Mouse (Mus musculus): ENCODE results near the gene Elp1. TPM values are rescaled to one million over a fixed set of nuclear protein-coding genes. Genes with fewer than 3 reads are reported as not detected.

The Elp1 gene
- polyA plus RNA-seq, 1 experiment from 2014 or later, result 56.2 TPM

DNA sequence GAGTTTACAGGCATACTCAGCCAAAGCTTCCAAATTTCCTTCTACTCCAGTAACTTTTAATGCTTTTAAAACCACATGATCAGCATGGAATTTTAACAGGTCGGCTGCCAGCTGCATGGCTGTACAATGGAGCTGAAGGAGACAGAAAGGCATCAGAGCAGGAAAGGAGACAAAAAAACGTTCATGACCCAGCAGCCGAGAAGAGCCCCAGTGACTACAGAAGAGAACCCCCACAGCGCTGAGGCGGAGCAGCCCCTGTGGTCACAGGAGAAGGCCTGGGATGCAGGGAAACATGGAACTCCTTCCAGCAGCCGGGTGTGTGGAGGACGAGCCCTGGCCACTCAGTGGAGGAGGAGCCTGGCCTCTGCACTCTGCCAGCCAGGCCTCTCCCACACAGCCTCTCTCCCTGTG is 27.4 kb upstream of the Elp1 start:
- peaks cover 11% of the 10 kb centered on the region; the same call in 1 of the 2 replicates for H3K4me1 ChIP-seq
- no peaks in the 10 kb centered on the region for H3K27me3 ChIP-seq (ENCODE audit: insufficient read depth, poor library complexity, severe bottlenecking)
- DNase-seq (ENCODE audit: low spot score), result no peak
- H3K27ac ChIP-seq, result no peak overlapping the region
- WGBS, result 74% methylated on average over 7 of the region's 7 CpGs
- no peaks in the 10 kb centered on the region for H3K9me3 ChIP-seq
- H3K36me3 ChIP-seq, result peaks cover 32% of the 10 kb centered on the region
- no peak overlapping the region for H3K4me3 ChIP-seq

DNA sequence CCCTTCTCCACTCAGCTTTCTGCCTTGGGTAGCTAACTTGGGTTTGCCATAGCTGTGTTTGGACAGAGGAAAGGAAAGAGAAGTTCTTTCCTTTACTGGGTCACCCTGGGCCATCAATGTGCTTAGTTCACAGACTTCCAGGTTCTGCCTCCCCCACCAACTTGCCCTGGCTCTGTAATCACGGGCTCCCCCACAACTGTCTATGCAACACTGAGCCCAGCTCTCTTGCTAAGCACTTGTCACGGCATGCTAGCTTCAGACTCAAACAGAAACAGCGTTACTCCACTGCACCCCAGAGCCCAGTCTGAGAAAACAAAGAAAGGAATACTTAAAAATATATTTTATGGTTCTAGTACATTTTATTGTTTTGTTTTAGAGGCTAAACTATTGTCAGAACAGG is 26.8 kb upstream of the Elp1 start:
- Histone ChIP-seq H3K36me3 (peaks cover 27% of the 10 kb centered on the region), H3K4me3 (no peak overlapping the region), H3K27ac (no peak overlapping the region), H3K9me3 (no peaks in the 10 kb centered on the region), H3K4me1 (peaks cover 11% of the 10 kb centered on the region; the same call in 1 of the 2 replicates), H3K27me3 (ENCODE audit: insufficient read depth, poor library complexity, severe bottlenecking) (no peaks in the 10 kb centered on the region)
- no peak for DNase-seq (ENCODE audit: low spot score)
- 84% methylated on average over 3 of the region's 3 CpGs for WGBS

DNA sequence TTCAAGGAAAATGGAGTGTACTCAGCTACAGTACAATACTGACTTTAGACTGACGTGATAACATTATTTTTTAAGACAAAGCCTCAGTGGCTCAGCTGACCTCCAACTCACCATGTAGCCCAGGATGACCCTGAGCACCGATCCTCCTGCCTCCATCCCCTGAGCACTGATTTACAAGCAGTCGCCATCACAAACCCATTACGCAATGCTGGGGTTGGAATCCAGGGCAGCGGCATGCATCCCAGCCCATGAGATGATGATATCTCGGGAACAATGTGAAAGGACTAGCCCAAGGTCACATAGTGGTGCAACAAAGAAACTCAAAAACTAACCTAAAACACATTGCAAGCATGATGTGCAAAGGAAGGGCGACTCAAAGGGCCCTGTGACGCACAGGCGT is 22.1 kb upstream of the Elp1 start:
- H3K4me1 ChIP-seq, result no peaks in the 10 kb centered on the region
- no peaks in the 10 kb centered on the region for H3K27me3 ChIP-seq (ENCODE audit: insufficient read depth, poor library complexity, severe bottlenecking)
- H3K4me3 ChIP-seq, result no peak overlapping the region
- no peak for DNase-seq (ENCODE audit: low spot score)
- H3K9me3 ChIP-seq, result no peaks in the 10 kb centered on the region
- WGBS, result 85% methylated on average over 9 of the region's 9 CpGs
- H3K27ac ChIP-seq, result no peak overlapping the region
- peaks cover 14% of the 10 kb centered on the region; the same call in 1 of the 2 replicates for H3K36me3 ChIP-seq

DNA sequence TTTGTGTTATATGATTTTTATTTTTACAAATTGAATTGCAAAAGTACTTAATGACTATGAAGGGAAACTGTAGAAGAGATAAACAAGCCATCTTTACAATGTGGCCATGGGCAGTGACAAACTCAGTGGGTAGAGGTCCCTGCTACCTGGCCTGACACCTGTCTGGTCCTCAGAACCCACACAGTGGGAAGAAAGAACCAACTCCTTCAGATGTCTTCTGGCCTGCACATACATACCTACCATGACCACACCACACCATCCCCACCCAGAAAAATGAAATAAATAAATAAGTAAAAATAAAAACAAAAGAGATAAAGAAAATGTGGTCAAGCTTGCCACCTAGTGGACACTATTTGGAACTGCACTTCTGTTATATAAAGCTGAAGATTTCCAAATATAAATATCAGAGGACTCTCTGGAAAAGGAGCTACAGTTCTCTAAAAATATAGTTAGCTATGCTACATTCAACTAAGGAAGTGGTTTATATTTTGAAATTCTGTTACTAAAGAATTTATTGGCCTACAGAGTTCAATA is 18.0 kb upstream of the Elp1 start:
- no peak for DNase-seq (ENCODE audit: low spot score)
- Histone ChIP-seq H3K4me3 (no peak overlapping the region), H3K9me3 (no peaks in the 10 kb centered on the region), H3K27me3 (ENCODE audit: insufficient read depth, poor library complexity, severe bottlenecking) (no peaks in the 10 kb centered on the region), H3K36me3 (0 out of 2 replicates have a peak, but pooled peaks cover 2% of the 10 kb centered on the region), H3K27ac (no peak overlapping the region), H3K4me1 (0 out of 2 replicates have a peak, but pooled peaks cover 4% of the 10 kb centered on the region)

DNA sequence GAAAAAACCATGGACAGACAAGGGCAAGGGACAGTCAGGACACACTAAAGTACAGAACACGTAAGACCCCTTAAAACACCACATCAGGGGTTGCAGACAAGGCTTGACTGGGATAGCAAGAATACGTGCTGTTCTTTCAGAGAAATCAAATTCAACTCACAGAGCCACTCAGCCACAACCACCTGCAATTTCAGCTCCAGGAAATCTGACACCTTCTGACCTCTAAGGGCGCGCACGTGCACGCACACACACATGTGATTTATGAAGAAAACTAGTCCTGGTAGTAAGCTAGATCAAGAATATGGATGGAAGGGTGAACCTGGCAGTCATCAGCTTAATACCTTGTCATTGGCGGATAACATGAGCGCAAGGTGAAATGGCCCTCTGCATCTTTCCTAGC is 13.0 kb upstream of the Elp1 start:
- peaks cover 14% of the 10 kb centered on the region; the same call in 1 of the 2 replicates for H3K4me1 ChIP-seq
- DNase-seq (ENCODE audit: low spot score), result no peak
- H3K4me3 ChIP-seq, result no peak overlapping the region
- no peak overlapping the region for H3K27ac ChIP-seq
- H3K36me3 ChIP-seq, result 0 out of 2 replicates have a peak, but pooled peaks cover 2% of the 10 kb centered on the region
- WGBS, result 86% methylated on average over 8 of the region's 8 CpGs
- no peaks in the 10 kb centered on the region for H3K9me3 ChIP-seq
- no peaks in the 10 kb centered on the region for H3K27me3 ChIP-seq (ENCODE audit: insufficient read depth, poor library complexity, severe bottlenecking)

DNA sequence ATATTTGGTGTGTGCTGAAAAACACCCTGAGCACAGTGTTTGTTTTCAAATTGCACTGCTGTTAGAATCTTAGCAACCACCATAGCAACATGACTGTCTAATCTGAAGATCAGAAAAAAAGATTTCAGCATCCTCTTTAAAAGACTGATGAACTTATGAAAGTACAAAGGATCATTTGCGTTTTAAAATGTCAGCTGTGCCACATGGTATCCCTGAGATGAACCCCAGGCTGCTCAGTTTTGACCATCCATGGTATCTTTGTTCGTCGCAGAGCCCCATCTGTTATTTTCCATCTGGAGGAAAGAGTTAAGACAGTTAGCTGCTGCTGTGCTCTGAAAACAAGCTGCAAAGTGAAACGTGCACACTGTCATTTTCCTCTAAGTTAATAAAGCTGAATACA is 10.0 kb upstream of the Elp1 start:
- Histone ChIP-seq H3K4me1 (peaks cover 14% of the 10 kb centered on the region; the same call in 1 of the 2 replicates), H3K27ac (no peak overlapping the region), H3K9me3 (no peaks in the 10 kb centered on the region), H3K4me3 (no peak overlapping the region), H3K27me3 (ENCODE audit: insufficient read depth, poor library complexity, severe bottlenecking) (no peaks in the 10 kb centered on the region), H3K36me3 (peaks cover 13% of the 10 kb centered on the region; the same call in 1 of the 2 replicates)
- WGBS, result 85% methylated on average over 4 of the region's 4 CpGs
- DNase-seq (ENCODE audit: low spot score), result no peak

DNA sequence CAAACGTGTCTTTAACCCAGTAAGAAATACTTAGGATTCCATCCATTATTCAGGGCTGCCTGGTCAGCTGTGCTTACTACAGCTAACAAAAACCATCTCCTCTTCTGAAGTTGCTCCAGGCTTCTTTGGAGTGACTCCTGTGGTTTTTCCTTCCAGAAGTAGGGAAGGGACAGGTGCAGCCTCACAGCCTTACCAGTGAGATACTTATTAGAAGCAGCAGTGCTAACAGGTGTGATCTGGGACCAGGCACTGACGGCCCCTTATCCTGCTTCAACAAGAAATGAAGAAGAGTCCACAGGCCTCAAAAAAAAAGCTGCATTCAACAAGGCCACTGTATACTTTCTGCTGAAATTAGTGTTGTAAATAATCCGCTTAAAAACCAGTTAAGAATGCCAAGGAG is 9.5 kb upstream of the Elp1 start:
- no peak for DNase-seq (ENCODE audit: low spot score)
- H3K4me3 ChIP-seq, result no peak overlapping the region
- H3K27ac ChIP-seq, result no peak overlapping the region
- H3K36me3 ChIP-seq, result peaks cover 16% of the 10 kb centered on the region
- peaks cover 14% of the 10 kb centered on the region; the same call in 1 of the 2 replicates for H3K4me1 ChIP-seq
- WGBS, result 62% methylated on average over 3 of the region's 3 CpGs
- H3K9me3 ChIP-seq, result no peaks in the 10 kb centered on the region
- H3K27me3 ChIP-seq (ENCODE audit: insufficient read depth, poor library complexity, severe bottlenecking), result no peaks in the 10 kb centered on the region

DNA sequence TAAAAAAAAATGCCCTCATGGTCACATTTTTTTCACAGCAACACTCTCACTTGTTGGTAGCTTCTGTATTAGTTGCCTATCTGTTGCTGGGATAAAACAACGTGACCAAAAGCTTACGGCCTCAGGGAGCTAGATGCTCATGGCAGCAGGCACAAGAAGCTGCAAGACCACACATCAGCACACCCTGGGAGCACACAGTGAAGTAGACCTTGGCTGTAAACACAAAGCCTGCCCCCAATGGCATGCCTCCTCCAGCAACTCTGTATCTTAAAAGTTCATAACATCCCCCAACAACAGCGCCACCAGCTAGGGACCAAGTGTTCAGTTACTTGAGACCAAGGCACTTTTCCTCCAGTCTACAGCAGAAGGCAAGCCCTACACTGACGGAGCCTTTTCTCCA is 6.9 kb upstream of the Elp1 start:
- H3K27ac ChIP-seq, result no peak overlapping the region
- peaks cover 40% of the 10 kb centered on the region for H3K36me3 ChIP-seq
- H3K4me3 ChIP-seq, result no peak overlapping the region
- no peak for DNase-seq (ENCODE audit: low spot score)
- H3K4me1 ChIP-seq, result peaks cover 10% of the 10 kb centered on the region; the same call in 1 of the 2 replicates
- H3K27me3 ChIP-seq (ENCODE audit: insufficient read depth, poor library complexity, severe bottlenecking), result no peaks in the 10 kb centered on the region
- H3K9me3 ChIP-seq, result no peaks in the 10 kb centered on the region
- WGBS, result 71% methylated on average over 4 of the region's 4 CpGs

DNA sequence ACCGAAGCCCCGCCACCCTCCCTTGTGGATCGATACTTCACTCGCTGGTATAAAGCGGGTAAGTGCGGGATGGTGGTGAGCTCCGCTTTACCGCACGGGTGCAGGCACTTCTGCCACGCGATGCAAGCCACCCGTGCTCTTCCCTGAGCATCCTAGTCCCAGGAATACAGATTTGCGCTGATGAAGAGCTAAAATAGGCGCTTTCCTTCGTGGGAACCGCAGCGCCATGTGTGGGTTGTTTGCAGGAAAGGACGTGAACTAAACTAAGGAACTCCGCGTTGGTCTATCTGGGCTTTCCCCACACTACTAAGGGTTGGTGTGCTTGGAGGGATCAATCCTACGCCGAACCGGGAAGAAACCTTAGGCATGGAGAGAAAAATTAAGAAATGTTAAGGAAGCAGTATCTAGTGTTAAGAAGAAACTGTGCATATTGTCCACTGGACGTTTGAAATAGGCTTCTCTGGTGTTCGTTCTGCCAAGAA is 579 bp upstream of the Elp1 start:
- DNase-seq (ENCODE audit: low spot score), result no peak
- H3K36me3 ChIP-seq, result peaks cover 59% of the 10 kb centered on the region
- peaks cover 14% of the 10 kb centered on the region for H3K4me1 ChIP-seq
- H3K9me3 ChIP-seq, result no peaks in the 10 kb centered on the region
- no peaks in the 10 kb centered on the region for H3K27me3 ChIP-seq (ENCODE audit: insufficient read depth, poor library complexity, severe bottlenecking)
- H3K27ac ChIP-seq, result peak overlapping the region; percentile 96
- 2% methylated on average over 25 of the region's 25 CpGs for WGBS
- H3K4me3 ChIP-seq, result peak overlapping the region; percentile 99

DNA sequence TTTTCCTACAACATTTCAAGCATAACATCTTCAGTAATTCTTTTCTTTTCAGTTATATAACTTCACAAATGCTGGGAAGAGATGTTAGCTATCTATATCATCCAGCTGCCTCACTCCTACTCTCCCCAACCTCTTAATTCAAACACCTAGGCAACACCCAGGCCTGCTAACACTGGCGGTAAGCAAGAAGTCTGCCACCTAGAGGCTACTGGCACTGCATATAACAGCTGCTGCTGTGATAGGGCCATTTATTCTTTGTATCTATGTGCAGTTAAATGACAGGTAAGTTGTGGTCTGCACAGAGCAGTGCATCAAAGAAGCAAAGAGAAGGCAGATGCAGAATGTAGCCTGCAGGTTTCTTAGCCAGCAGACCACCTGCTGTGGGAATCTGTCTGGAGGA is 10.8 kb downstream of the Elp1 start:
- Histone ChIP-seq H3K27ac (no peak overlapping the region), H3K36me3 (peaks cover 93% of the 10 kb centered on the region), H3K9me3 (no peaks in the 10 kb centered on the region), H3K4me1 (no peaks in the 10 kb centered on the region), H3K27me3 (ENCODE audit: insufficient read depth, poor library complexity, severe bottlenecking) (no peaks in the 10 kb centered on the region), H3K4me3 (no peak overlapping the region)
- no peak for DNase-seq (ENCODE audit: low spot score)
- 51% methylated on average over 1 of the region's 1 CpGs for WGBS

DNA sequence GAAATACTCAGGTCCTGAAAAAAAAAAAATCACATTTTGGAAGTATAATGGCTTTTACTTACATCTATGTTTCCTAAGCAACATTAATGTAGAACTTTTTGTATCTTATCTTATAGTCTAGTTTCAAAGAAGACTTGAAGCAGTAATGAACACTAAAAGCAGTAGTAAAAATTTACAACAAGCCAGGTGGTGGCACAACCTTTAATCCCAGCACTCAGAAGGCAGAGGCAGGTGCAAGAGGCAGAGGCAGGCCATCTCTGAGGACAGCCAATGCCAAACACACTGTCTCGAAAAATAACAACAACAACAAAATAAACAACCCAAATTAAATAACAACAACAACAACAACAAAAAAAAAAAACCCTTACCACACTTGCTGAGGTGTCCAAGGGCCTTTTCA is 31.1 kb downstream of the Elp1 start:
- no peaks in the 10 kb centered on the region for H3K27me3 ChIP-seq (ENCODE audit: insufficient read depth, poor library complexity, severe bottlenecking)
- peaks cover 97% of the 10 kb centered on the region for H3K36me3 ChIP-seq
- no peak overlapping the region for H3K27ac ChIP-seq
- DNase-seq (ENCODE audit: low spot score), result no peak
- peaks cover 4% of the 10 kb centered on the region; the same call in 1 of the 2 replicates for H3K4me1 ChIP-seq
- no peaks in the 10 kb centered on the region for H3K9me3 ChIP-seq
- H3K4me3 ChIP-seq, result no peak overlapping the region
- WGBS, result 77% methylated on average over 1 of the region's 1 CpGs

DNA sequence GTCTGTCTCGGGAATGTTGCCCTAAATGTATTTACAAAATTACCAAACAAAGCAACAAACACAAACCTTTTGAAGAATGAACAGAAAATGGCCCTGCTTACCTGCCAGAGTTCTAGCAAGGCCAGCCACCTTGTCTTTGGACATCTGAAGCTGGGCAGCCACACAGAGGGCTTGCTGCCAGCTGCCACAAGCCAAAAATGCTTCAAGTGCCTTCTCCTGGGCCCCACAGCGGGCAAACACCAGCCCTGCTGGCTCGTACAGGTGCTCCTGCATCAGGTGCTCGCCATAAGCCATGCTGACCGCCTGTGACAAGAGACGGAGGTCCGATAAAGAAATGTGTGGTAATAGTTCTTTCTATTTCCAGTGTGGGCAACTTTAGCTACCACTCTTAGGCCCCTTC is 33.2 kb downstream of the Elp1 start:
- Histone ChIP-seq H3K4me3 (no peak overlapping the region), H3K4me1 (peaks cover 4% of the 10 kb centered on the region; the same call in 1 of the 2 replicates), H3K9me3 (no peaks in the 10 kb centered on the region), H3K27me3 (ENCODE audit: insufficient read depth, poor library complexity, severe bottlenecking) (no peaks in the 10 kb centered on the region), H3K27ac (no peak overlapping the region), H3K36me3 (peaks cover 96% of the 10 kb centered on the region)
- DNase-seq (ENCODE audit: low spot score), result no peak
- 86% methylated on average over 7 of the region's 7 CpGs for WGBS

DNA sequence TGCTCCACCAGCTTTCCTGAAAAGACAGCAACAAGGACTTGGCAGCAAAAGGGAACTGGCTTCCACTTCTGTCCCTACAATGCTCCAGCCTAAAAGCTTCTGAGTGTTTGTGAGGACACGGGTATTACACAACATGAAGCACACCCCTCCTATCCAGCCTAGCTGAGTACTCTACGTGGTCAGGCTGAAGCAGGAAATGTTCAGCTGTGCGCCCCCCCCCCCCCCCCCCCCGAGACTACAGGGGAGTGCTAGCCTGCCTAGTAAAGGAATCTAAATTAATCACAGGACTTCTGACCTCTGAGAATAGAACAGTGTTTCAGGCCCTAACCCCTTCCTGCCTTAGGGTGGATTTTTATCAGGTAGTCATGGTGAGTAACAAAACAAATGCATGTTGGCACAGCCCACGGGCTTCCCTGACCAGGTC is 34.3 kb downstream of the Elp1 start:
- Histone ChIP-seq H3K4me1 (peaks cover 4% of the 10 kb centered on the region; the same call in 1 of the 2 replicates), H3K27me3 (ENCODE audit: insufficient read depth, poor library complexity, severe bottlenecking) (no peaks in the 10 kb centered on the region), H3K4me3 (no peak overlapping the region), H3K27ac (peak overlapping the region; percentile 23; the same call in 1 of the 2 replicates), H3K36me3 (peaks cover 90% of the 10 kb centered on the region), H3K9me3 (no peaks in the 10 kb centered on the region)
- 49% methylated on average over 5 of the region's 5 CpGs for WGBS
- no peak for DNase-seq (ENCODE audit: low spot score)

DNA sequence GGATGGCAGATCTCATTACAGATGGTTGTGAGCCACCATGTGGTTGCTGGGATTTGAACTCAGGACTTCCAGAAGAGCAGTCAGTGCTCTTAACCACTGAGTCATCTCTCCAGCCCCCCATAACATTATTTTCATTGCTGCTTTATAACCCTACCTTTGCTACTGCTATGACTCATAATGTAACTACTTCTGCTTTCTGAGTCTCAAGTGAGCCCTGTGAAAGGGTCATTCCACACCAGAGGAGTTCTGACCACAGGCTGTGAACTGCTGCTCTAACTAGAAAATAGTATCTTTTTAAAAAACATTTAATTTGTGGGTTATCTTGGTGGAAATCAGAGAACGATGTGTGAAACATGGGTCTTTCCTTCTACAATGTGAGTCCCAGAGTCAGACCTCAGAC is 44.4 kb downstream of the Elp1 start:
- peaks cover 95% of the 10 kb centered on the region for H3K36me3 ChIP-seq
- 78% methylated on average over 1 of the region's 1 CpGs for WGBS

More for the DNA sequence above, 44.4 kb downstream of the Elp1 start:
- Histone ChIP-seq H3K27me3 (ENCODE audit: insufficient read depth, poor library complexity, severe bottlenecking) (no peaks in the 10 kb centered on the region), H3K27ac (no peak overlapping the region), H3K4me3 (no peak overlapping the region), H3K9me3 (no peaks in the 10 kb centered on the region), H3K4me1 (no peaks in the 10 kb centered on the region)
- no peak for DNase-seq (ENCODE audit: low spot score)

Measured in heart, embryonic 10.5 days (tissue).